Mouse (Mus musculus): ENCODE data around the gene Tsku.

Tsku gene

GRCm38 (mm10) chr7:98323288-98324019 is 37.7 kb downstream of the Tsku start:
- DNase-seq = no peak

- no peak for DNase-seq
Measured at GRCm38 (mm10) chr7:98322415-98322814, 38.7 kb downstream of the Tsku start.

DNA sequence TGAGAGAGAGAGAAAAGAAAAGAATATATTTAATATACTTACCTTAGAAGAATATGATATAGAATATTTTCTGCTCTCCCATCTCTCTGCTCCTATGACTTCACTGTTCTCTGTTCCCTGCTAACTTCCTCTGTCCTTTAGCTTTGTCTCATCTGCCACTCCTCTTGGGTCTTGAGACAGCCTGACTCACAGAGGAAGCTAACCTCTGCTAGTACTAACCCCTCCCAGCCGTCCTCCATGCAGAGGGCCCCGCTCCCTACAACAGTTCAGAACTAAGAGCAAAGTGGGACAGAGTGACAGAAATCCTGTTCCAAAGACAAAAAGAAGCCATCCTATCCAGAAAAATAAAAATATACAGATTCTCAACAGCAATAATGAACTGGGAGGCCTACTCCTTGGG is 40.0 kb downstream of the Tsku start, which contains the start of gene Acer3:
TSS of gene Acer3 (minus strand) at position 126 of the 400 bp plus-strand sequence.
- no peak for DNase-seq

- DNase-seq = no peak
Measured at GRCm38 (mm10) chr7:98320006-98320556, 41.0 kb downstream of the Tsku start.

- DNase-seq = no peak
Measured at GRCm38 (mm10) chr7:98316568-98316967, 44.6 kb downstream of the Tsku start.

GRCm38 (mm10) chr7:98315087-98315486 is 46.0 kb downstream of the Tsku start:
- DNase-seq = no peak

DNA sequence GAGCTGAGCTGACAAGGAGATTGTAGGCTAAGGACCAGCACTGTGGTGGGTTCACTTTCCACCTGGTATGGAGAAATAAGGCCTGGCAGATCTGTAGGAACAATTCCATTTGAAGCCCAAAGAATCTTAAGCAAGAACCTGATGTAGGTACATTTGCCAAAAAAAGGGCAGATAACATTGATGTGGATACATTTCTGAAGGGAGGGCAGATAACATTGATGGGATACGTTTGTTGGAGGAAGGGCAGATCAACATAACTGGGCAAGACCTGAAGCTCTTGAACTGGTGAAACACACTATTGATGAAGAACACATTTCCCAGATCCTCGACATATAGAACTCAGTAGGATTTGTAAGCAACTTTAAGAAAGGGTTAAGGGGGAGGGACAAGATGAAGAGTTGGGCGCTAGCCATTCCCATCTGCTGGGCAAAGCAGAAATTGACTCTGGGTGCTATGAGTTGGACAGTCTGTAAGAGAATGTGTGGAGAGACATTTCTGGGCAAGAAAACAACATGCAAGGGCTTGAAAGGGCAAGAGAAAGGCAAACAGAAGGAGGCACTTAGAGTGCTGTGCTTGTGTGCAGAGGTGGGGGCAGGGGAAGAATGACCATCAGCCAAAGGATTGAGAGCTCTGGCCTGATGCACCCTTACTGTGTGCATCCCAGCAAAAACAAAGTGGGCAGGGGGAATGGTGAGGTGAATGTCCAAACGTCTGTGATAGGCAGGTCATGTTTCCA is 48.8 kb downstream of the Tsku start:
- no peak for DNase-seq

- DNase-seq = no peak
Measured at GRCm38 (mm10) chr7:98310266-98310665, 50.9 kb downstream of the Tsku start.

DNA sequence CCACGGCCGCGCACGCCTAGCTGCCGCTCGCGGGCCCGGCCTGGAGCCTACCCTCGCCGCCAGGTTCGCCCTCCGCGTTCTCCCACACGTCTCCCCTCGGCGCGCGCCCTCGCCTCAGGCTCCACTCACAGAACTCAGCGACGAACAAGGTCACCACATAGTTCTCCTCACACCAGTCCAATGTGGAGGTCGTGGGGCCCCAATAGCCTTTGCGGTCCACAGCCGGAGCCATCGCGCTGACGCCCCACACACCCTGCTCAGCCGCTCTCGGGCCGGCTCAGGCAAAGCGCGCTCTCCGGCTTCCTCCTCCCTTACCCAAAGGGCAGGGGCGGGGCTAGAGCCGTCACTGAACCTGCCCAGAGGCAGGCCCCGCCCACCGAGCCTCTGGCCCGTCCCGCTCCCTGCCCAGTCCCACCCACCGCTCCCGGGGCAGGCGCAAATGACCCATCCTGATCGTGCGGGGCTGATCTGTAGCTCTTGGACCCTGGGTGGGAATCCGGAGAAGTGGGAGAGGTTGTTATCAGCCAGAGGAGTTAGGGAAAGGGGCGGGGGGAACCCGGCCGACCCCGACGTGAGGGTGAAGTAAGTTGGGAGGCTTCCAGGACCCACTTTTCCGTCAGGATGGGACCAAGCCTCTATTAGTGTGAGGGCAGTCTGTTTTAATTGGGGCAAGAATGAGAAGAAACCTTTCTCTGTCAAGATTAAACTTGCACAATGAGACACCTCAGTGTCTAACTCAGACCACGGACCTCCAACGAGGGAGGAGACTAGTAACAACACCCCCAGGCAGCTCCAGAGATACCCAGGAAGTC is 51.7 kb downstream of the Tsku start:
- peak; percentile 93 for DNase-seq

DNA sequence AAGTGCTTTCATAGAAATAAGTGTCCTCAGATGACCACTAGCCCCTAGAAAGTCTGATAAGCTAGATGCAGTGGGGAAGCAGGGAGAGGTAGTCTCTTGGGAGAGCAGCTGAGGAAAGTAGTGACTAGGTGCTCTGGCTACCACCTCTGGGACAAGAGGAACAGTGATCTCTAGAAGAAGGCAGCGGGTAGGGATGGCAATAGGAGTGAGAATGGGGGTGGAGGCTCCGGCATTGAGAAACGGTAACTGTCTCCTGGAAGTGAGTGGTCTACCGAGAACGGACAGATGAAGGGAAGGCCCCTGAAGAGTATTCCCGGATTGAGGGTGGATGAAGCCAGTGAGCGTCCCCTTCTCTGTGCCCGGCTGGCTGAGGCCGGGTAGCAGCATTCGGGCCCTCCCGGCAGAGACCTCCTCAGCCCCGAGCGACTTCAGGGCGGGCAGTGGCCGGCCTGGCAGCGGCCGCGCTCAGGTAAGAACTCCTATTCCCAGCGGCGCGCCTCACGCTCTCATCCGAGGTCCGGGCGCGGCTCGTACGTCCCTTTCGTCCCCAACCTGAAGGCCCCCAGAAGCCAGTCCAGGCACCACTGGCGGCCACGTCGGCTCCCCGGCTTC is 52.4 kb downstream of the Tsku start:
- no peak for DNase-seq

DNA sequence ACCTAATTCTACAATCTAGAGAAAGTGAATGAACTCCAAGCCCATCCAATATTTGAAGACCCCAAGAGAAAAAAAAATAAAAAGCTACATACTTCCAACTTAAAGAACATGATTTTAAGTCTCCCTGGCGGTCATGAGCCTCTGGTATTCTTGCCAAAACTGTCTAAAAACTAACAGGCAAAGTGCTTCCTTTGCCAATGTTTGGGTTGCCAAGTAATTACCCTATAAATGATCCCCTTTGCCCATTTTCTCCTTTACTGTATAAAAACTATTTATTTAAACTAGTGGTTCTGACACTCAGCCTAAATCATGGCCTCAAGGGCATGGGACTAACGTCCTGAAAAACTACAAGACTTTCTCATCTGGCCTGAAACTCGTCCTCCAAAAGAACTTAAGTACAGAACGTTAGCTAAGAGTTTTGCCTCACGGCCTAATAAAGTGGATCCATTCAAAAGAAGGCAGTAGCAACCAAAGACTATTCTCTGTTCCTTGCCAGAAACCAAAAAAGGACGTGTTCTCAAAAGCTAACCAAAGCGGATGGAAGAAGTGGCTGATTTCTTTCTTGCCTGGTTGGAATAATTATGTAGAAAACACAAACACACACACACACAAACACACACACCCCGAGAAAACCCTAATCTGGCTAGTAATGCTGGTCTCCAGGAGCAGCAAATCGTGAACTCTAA is 53.1 kb downstream of the Tsku start:
- DNase-seq = no peak

DNA sequence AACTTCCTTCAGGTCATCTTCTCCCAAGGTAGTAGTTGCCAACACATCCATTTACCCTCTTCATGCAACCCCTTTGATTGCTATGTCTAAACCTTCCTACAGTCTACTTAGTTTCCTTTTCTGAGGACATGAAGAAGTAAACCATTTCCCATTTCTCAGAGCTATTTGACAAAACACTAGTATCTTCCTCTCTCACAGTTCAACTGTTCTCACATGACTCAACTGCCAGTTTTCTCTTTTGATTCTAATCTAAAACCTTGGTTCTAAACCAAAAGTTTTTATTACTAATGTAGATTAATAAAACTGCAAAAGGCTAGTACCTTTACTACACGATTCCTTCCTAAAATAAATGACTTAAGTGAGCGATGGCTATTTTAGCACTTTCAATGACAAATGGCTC is 53.7 kb downstream of the Tsku start:
- no peak for DNase-seq
